Mouse (Mus musculus) hindbrain, embryonic 14.5 days (tissue): ENCODE data around the gene Krtap11-1. TPM values are rescaled to one million over a fixed set of nuclear protein-coding genes. Genes with fewer than 3 reads are reported as not detected.

ENCODE experiments used
- ATAC-seq: fragments of 200-750 bp; cut with Nextera tagmentation; 2 replicates; pipeline ENCODE4 v1.8.0; 2017; ENCODE audit warnings: moderate number of reproducible peaks, mild to moderate bottlenecking, moderate TSS enrichment, moderate library complexity; ENCODE audit not compliant: low FRiP score
- DNase-seq: peaks from one replicate; pipeline ENCODE4 v3.0.0-alpha.2; 2015; ENCODE audit warnings: low spot score
- H3K27ac ChIP-seq: fragments of 300-500 bp; sonication (generic); 2 replicates; pipeline ENCODE4 v1.5.1; 2014; ENCODE audit warnings: mild to moderate bottlenecking, moderate library complexity
- H3K27me3 ChIP-seq: fragments of 300-500 bp; sonication (generic); 2 replicates; pipeline ENCODE4 v1.6.1; 2014; ENCODE audit warnings: mild to moderate bottlenecking, low read length, mixed read lengths; ENCODE audit not compliant: control insufficient read depth, insufficient read depth
- H3K36me3 ChIP-seq: fragments of 300-500 bp; sonication (generic); replicated peaks from 2 replicates; pipeline ENCODE4 v1.6.1; 2014; ENCODE audit not compliant: control insufficient read depth, insufficient read depth
- H3K4me1 ChIP-seq: fragments of 300-500 bp; sonication (generic); replicated peaks from 2 replicates; pipeline ENCODE4 v1.6.1; 2014; ENCODE audit warnings: antibody characterized with exemption, low read length, mixed read lengths; ENCODE audit not compliant: control insufficient read depth, insufficient read depth
- H3K4me2 ChIP-seq: fragments of 300-500 bp; sonication (generic); replicated peaks from 2 replicates; pipeline ENCODE4 v1.6.1; 2014; ENCODE audit warnings: mild to moderate bottlenecking, moderate library complexity
- H3K4me3 ChIP-seq: fragments of 300-500 bp; sonication (generic); replicated peaks from 2 replicates; pipeline ENCODE4 v1.5.1; 2014; ENCODE audit warnings: mild to moderate bottlenecking, low read length
- H3K9ac ChIP-seq: fragments of 300-500 bp; sonication (generic); 2 replicates; pipeline ENCODE4 v1.6.1; 2014
- H3K9me3 ChIP-seq: fragments of 300-500 bp; sonication (generic); 2 replicates; pipeline ENCODE4 v1.6.1; 2016; ENCODE audit warnings: low read length; ENCODE audit not compliant: control insufficient read depth
- WGBS: fragments of 180-500 bp; shearing (Covaris S2); extraction: QIAGEN DNeasy Blood & Tissue Kit; methylation state at CpG from one replicate; pipeline ENCODE4 v1.1.7; 2014; 5-methylcytosine and 5-hydroxymethylcytosine counted together
- polyA plus RNA-seq: library from polyadenylated mRNA; unstranded; fragments of >200 nt; fragmentation: Nextera tagmentation; extraction: Ambion mirVana; gene quantifications from 2 replicates; pipeline ENCODE4 v1.2.1, GENCODE M21; 2014

Krtap11-1 gene
- polyA plus RNA-seq, 1 experiment from 2014 or later, result not detected

DNA sequence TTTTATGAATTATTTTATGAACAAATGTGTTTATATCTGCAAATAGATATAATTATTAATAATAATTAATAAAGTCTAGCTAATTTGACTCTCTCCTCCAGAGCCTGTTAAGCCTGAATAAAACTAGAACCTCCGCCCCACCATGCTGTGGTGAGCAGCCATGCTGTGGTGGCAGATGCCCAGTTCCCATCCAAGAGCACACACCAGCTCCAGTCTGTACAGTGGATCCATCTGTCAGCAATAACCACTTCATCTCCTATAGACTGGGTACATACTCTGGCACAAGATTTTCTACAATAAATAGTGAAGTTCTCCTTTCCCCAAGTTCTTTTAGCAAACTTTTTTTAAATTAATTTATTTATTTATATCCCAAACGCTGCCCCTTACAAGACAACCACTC lies 10.7 kb upstream of the Krtap11-1 start:
- Histone ChIP-seq H3K4me2 (no peak overlapping the region), H3K9ac (no peak overlapping the region), H3K27me3 (no peaks in the 10 kb centered on the region), H3K4me1 (no peaks in the 10 kb centered on the region), H3K27ac (no peak overlapping the region), H3K36me3 (no peaks in the 10 kb centered on the region), H3K4me3 (no peak overlapping the region), H3K9me3 (no peaks in the 10 kb centered on the region)
- no peak for ATAC-seq
- no peak for DNase-seq
- WGBS, result 92% methylated on average over 2 of the region's 2 CpGs

- DNase-seq (no peak), ATAC-seq (no peak)
- no peaks in the 10 kb centered on the region for H3K27me3 ChIP-seq
- no peaks in the 10 kb centered on the region for H3K36me3 ChIP-seq
- no peaks in the 10 kb centered on the region for H3K9me3 ChIP-seq
- no peak overlapping the region for H3K4me3 ChIP-seq
- no peak overlapping the region for H3K27ac ChIP-seq
- WGBS, result 89% methylated on average over 9 of the region's 9 CpGs
- H3K4me2 ChIP-seq, result no peak overlapping the region
- H3K4me1 ChIP-seq, result no peaks in the 10 kb centered on the region
- H3K9ac ChIP-seq, result no peak overlapping the region
Measured at GRCm38 (mm10) chr16:89570516-89570915, 467 bp downstream of the Krtap11-1 start.

DNA sequence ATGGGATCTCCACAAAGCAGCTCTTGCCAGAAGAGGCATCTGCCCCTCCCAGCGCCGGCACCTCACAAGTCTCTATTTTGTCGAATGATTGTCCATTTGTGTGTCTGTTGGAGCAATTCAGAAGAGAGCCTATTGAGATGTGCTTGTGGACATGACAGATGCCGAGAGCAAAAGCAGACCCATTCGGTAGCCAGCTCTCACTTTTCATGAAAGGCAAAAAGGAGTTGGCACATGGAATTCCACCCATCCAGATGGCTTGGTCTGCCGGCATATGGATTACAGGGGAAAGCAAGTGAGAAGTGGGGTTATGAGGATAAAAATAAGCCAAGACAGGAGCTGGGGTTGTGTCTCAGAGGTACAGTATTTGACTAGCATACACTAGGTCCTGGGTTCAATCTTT lies 1.8 kb downstream of the Krtap11-1 start:
- DNase-seq (no peak), ATAC-seq (no peak)
- Histone ChIP-seq H3K4me1 (no peaks in the 10 kb centered on the region), H3K9me3 (no peaks in the 10 kb centered on the region), H3K27ac (no peak overlapping the region), H3K9ac (no peak overlapping the region), H3K36me3 (no peaks in the 10 kb centered on the region), H3K27me3 (no peaks in the 10 kb centered on the region), H3K4me2 (no peak overlapping the region), H3K4me3 (no peak overlapping the region)
- 63% methylated on average over 6 of the region's 6 CpGs for WGBS

DNA sequence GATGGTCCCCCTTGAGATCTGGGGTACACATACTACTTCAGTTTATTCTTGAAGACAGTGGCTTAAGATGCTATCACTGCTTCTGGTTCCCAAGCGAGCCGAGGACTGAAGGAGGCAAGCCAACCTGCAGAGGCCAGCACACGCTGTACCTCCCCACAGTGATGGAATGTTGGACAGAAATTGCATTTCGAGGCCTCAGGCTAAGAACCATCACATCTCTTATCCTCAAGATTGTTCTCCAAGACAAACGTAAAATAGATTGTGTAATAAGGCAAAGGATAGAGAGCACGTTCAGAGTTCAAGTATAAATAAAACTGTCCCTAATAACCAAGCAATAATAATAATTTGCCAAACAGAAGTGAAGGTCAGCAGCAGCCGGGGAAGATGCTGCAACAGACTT lies 2.8 kb downstream of the Krtap11-1 start:
- ATAC-seq (no peak), DNase-seq (no peak)
- no peaks in the 10 kb centered on the region for H3K36me3 ChIP-seq
- H3K9me3 ChIP-seq, result no peaks in the 10 kb centered on the region
- H3K4me2 ChIP-seq, result no peak overlapping the region
- H3K9ac ChIP-seq, result no peak overlapping the region
- no peaks in the 10 kb centered on the region for H3K27me3 ChIP-seq
- no peaks in the 10 kb centered on the region for H3K4me1 ChIP-seq
- no peak overlapping the region for H3K27ac ChIP-seq
- no peak overlapping the region for H3K4me3 ChIP-seq
- 86% methylated on average over 7 of the region's 7 CpGs for WGBS

- Histone ChIP-seq H3K27ac (no peak overlapping the region), H3K36me3 (no peaks in the 10 kb centered on the region), H3K4me3 (no peak overlapping the region), H3K27me3 (no peaks in the 10 kb centered on the region), H3K4me2 (no peak overlapping the region), H3K9me3 (no peaks in the 10 kb centered on the region), H3K9ac (no peak overlapping the region), H3K4me1 (no peaks in the 10 kb centered on the region)
- ATAC-seq (no peak), DNase-seq (no peak)
Measured at GRCm38 (mm10) chr16:89550298-89550697, 20.7 kb downstream of the Krtap11-1 start.

- WGBS, result 28% methylated on average over 5 of the region's 5 CpGs
- H3K4me1 ChIP-seq, result 0 out of 2 replicates have a peak, but pooled peaks cover 9% of the 10 kb centered on the region
- H3K4me3 ChIP-seq, result no peak overlapping the region
- H3K9me3 ChIP-seq, result no peaks in the 10 kb centered on the region
- DNase-seq (no peak), ATAC-seq (peak; percentile 74)
- no peaks in the 10 kb centered on the region for H3K27me3 ChIP-seq
- no peak overlapping the region for H3K27ac ChIP-seq
- no peaks in the 10 kb centered on the region for H3K36me3 ChIP-seq
- H3K9ac ChIP-seq, result no peak overlapping the region
- H3K4me2 ChIP-seq, result no peak overlapping the region
Measured at GRCm38 (mm10) chr16:89538031-89538484, 32.9 kb downstream of the Krtap11-1 start.

DNA sequence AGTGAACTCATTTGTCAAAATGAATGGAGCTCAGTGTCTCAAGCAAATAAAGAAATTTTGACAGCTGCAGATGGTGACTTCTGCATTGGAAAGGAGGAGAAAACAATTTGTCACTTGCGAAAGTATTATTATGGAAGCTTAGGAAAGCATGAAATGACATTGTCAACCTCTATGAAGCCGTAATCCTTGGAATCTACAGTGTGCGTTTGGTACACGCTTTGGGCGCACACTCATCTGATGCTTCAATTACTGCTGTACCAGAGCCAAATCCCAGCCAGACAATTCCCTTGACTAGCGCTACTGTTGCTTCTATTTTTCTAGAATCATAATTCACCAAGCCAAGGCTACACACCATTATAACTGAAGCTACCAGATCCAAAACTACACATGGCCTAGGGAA lies 33.6 kb downstream of the Krtap11-1 start:
- Histone ChIP-seq H3K27me3 (no peaks in the 10 kb centered on the region), H3K4me2 (no peak overlapping the region), H3K4me1 (0 out of 2 replicates have a peak, but pooled peaks cover 9% of the 10 kb centered on the region), H3K9ac (no peak overlapping the region), H3K36me3 (no peaks in the 10 kb centered on the region), H3K4me3 (no peak overlapping the region), H3K27ac (no peak overlapping the region), H3K9me3 (no peaks in the 10 kb centered on the region)
- ATAC-seq (no peak), DNase-seq (no peak)
- WGBS, result 64% methylated on average over 6 of the region's 6 CpGs

DNA sequence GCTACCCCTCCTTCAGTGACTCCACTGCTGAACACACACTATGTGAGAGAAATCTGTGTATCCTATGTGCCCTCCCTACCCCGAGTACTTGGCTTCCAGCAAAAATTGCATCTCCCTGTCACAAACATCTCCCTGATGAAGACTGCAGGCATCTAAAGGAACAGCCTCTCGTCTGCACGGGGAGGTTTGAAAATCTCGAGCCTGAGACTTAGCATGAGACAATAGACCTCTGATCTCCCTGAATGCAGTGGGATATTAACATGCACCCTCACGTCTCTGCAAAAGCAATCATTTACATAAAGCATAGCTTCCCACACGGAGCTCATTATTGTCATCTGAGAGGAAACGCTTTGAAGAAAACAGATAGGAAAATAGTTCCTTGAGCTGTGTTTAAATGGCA lies 40.4 kb downstream of the Krtap11-1 start:
- ATAC-seq (peak; percentile 76), DNase-seq (peak; percentile 59)
- Histone ChIP-seq H3K36me3 (no peaks in the 10 kb centered on the region), H3K27me3 (no peaks in the 10 kb centered on the region), H3K4me2 (peak overlapping the region; percentile 22), H3K9me3 (no peaks in the 10 kb centered on the region), H3K27ac (peak overlapping the region; percentile 80), H3K4me1 (peaks cover 26% of the 10 kb centered on the region), H3K4me3 (no peak overlapping the region), H3K9ac (no peak overlapping the region)
- WGBS, result 5% methylated on average over 7 of the region's 7 CpGs

GRCm38 (mm10) chr16:89529846-89530245 lies 41.1 kb downstream of the Krtap11-1 start:
- Histone ChIP-seq H3K9ac (no peak overlapping the region), H3K4me1 (peaks cover 26% of the 10 kb centered on the region), H3K27ac (peak overlapping the region; percentile 80), H3K27me3 (no peaks in the 10 kb centered on the region), H3K4me3 (no peak overlapping the region), H3K4me2 (no peak overlapping the region), H3K36me3 (no peaks in the 10 kb centered on the region), H3K9me3 (no peaks in the 10 kb centered on the region)
- 38% methylated on average over 7 of the region's 7 CpGs for WGBS
- ATAC-seq, result 0 out of 2 replicates have a peak, but pooled peaks have one; percentile 14
- no peak for DNase-seq

DNA sequence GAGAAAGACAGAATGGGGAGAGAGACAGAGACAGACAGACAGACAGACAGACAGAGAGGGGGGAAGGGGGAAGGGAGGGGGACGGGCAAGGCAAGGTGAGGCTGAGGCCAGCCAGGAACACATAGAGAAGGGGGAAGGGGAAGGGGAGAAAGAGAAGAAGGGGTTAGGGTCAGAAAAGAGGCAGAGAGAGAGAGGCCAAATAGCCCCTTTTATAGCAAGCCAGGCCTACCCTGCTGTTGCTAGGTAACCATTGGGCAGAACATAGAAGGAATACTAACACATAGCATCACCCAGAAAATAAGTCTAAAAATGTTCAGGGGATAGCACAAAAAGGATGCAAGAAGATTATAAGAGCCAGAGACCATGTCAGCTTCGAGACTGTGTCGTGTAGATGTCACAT lies 42.6 kb downstream of the Krtap11-1 start:
- no peak overlapping the region for H3K4me2 ChIP-seq
- H3K4me3 ChIP-seq, result no peak overlapping the region
- no peaks in the 10 kb centered on the region for H3K9me3 ChIP-seq
- ATAC-seq (peak; percentile 59), DNase-seq (peak; percentile 41)
- H3K9ac ChIP-seq, result no peak overlapping the region
- peaks cover 26% of the 10 kb centered on the region for H3K4me1 ChIP-seq
- H3K36me3 ChIP-seq, result no peaks in the 10 kb centered on the region
- H3K27me3 ChIP-seq, result no peaks in the 10 kb centered on the region
- 37% methylated on average over 3 of the region's 3 CpGs for WGBS
- no peak overlapping the region for H3K27ac ChIP-seq
